Comparison of ENCODE assay signal across 9 mouse cellular contexts in the genomic region with DNA sequence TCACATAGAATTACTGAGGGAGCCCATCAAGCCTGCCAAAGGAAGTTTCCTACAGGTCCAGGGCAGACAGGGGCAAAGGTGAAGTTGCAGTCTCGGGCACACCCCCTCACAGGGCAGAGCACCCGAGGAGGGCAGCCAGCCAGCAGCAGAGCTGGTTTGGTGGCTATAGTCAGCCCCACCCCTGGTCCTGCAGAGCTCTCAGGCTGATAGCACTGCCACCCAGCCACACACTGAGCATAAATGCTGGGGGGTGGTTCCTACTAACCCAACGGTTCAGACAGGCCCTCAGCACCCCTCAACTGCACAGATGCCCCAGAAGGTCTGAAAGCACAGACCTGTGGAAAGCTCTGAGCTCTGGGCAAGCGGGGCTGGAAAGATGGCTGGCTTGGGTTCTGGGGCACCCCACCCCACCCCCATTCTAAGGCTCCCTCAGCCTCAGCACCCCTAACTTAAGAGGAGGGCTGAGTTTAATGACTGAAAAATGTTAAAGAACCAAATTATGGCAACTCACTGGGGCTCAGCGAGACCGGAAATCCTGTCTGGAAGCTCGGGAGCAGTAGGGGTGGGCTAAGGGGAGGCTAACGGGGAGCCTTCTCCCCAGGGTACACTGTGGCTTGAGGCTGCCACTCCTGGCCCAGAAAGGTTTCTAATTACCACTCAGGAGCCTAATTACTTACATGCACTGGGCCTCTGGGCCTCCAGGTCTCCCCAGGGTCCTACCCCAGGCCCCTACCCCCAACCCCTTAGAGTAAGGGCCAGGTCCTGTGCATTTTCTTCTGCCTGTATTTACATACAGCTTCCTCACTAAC. TPM values are rescaled to one million over a fixed set of nuclear protein-coding genes. Genes with fewer than 3 reads are reported as not detected.
A peak's percentile ranks its signal among the peaks of the same experiment; 100 is the strongest.
DNase-seq lines count a peak whose midpoint lies in the region; ATAC-seq lines count a peak whose summit lies in the region.
"Had no signal": no experiment of that assay in that cellular context is flagged by ENCODE, and none has a peak within 500 bp of the region (broad histone marks: within the 10 kb centered on the region; RNA-seq: fewer than 3 reads in every experiment).

No protein-coding gene starts in this region.

- no peaks in the 10 kb centered on the region for H3K27me3 ChIP-seq in forebrain, embryonic 15.5 days
- no peaks in the 10 kb centered on the region for H3K27me3 ChIP-seq in lung, embryonic 16.5 days (ENCODE audit: control insufficient read depth, insufficient read depth, low read depth, low read length)

- no peaks in the 10 kb centered on the region; the same call in 1 of the 2 replicates for H3K36me3 ChIP-seq in forebrain, embryonic 15.5 days
- H3K36me3 ChIP-seq in lung, embryonic 16.5 days (ENCODE audit: control insufficient read depth, insufficient read depth, low read length) = peaks cover 5% of the 10 kb centered on the region

- WGBS in forebrain, embryonic 15.5 days = 47% methylated on average over 8 of the region's 8 CpGs
- 21% methylated on average over 8 of the region's 8 CpGs for WGBS in lung, embryonic 16.5 days

- no peak overlapping the region for H3K4me3 ChIP-seq in forebrain, embryonic 15.5 days
- H3K4me3 ChIP-seq in lung, embryonic 16.5 days (ENCODE audit: low read length) = peak overlapping the region; percentile 7; the same call in 1 of the 2 replicates

- 0 out of 2 replicates have a peak overlapping the region, but pooled peaks have one; percentile 8 for H3K27ac ChIP-seq in forebrain, embryonic 15.5 days (replicated peaks)
- H3K27ac ChIP-seq in lung, embryonic 16.5 days (ENCODE audit: low read length) = peak overlapping the region; percentile 95

- intact Hi-C loops in heart, postnatal 25 days (cut with DNase I) = no loop called here

- no peaks in the 10 kb centered on the region for H3K9me3 ChIP-seq in forebrain, embryonic 15.5 days
- no peaks in the 10 kb centered on the region for H3K9me3 ChIP-seq in lung, embryonic 16.5 days (ENCODE audit: control insufficient read depth, low read length)

- no peak for ATAC-seq in forebrain, embryonic 15.5 days (replicated peaks)
- peak; percentile 59 for ATAC-seq in lung, embryonic 16.5 days (ENCODE audit: low read depth)

- peak; percentile 50 to 68 for DNase-seq in heart, adult 18-20 months
- DNase-seq in heart, postnatal 25 days (ENCODE audit: low spot score) = no peak
- peak; percentile 91 for DNase-seq in kidney, adult 9 months
- peak; percentile 64 to 87 for DNase-seq in spleen, postnatal 10 days (ENCODE audit: low spot score in 2 of 2)
- no peak for DNase-seq in frontal cortex, postnatal 14 days (ENCODE audit: low spot score in 2 of 2)
- DNase-seq in layer of hippocampus, adult 8-10 months (ENCODE audit: low spot score in 2 of 2) = no peak

- peaks cover 78% of the 10 kb centered on the region for H3K4me1 ChIP-seq in forebrain, embryonic 15.5 days
- peaks cover 59% of the 10 kb centered on the region for H3K4me1 ChIP-seq in lung, embryonic 16.5 days (replicated peaks; ENCODE audit: control insufficient read depth, insufficient read depth, low read length)

- no peak overlapping the region for H3K4me2 ChIP-seq in forebrain, embryonic 15.5 days (replicated peaks)
- peak overlapping the region; percentile 47 for H3K4me2 ChIP-seq in lung, embryonic 16.5 days (ENCODE audit: low read depth, low read length)

- peak overlapping the region; percentile 11; the same call in 1 of the 2 replicates for H3K9ac ChIP-seq in forebrain, embryonic 15.5 days (replicated peaks)
- peak overlapping the region; percentile 53 for H3K9ac ChIP-seq in lung, embryonic 16.5 days (ENCODE audit: low read length)

RNA-seq across cellular contexts. Expression of gene Csk, which starts 14.6 kb away (rescaled TPM):
- total RNA-seq in heart, adult 18-20 months (2021) = 10 to 100 TPM; 23.7 to 30.6 TPM
- total RNA-seq in heart, postnatal 25 days (2021) = 10 to 100 TPM; 23.5 to 27.4 TPM
- 37.4 and 41.7 TPM in 2 replicates for polyA plus RNA-seq in forebrain, embryonic 15.5 days (2015; fragmentation: Nextera tagmentation; extraction: Ambion mirVana)
- polyA plus RNA-seq in lung, embryonic 16.5 days (2015; fragmentation: Nextera tagmentation; extraction: Ambion mirVana) = 25.5 and 27.8 TPM in 2 replicates
- 10 to 100 TPM; 38.4 to 46.7 (median 43.0) TPM for total RNA-seq in layer of hippocampus, adult 8-10 months (2022)

RNA-seq across cellular contexts. Expression of gene Lman1l, which starts 18.3 kb away (rescaled TPM):
- total RNA-seq in heart, adult 18-20 months (2021) = under 1 TPM; 0.15 to 0.23 TPM
- total RNA-seq in heart, postnatal 25 days (2021) = not detected
- polyA plus RNA-seq in forebrain, embryonic 15.5 days (2015; fragmentation: Nextera tagmentation; extraction: Ambion mirVana) = not detected in 2 replicates
- not detected in 2 replicates for polyA plus RNA-seq in lung, embryonic 16.5 days (2015; fragmentation: Nextera tagmentation; extraction: Ambion mirVana)
- total RNA-seq in layer of hippocampus, adult 8-10 months (2022) = not detected
- total RNA-seq: left cerebral cortex, postnatal 10 days had no signal

RNA-seq across cellular contexts. Expression of gene Cplx3, which starts 32.8 kb away (rescaled TPM):
- total RNA-seq in heart, adult 18-20 months (2021) = not detected
- not detected for total RNA-seq in heart, postnatal 25 days (2021)
- 0.45 TPM in 1 of 2 replicates, not detected in the other for polyA plus RNA-seq in forebrain, embryonic 15.5 days (2015; fragmentation: Nextera tagmentation; extraction: Ambion mirVana)
- not detected in 2 replicates for polyA plus RNA-seq in lung, embryonic 16.5 days (2015; fragmentation: Nextera tagmentation; extraction: Ambion mirVana)
- total RNA-seq in layer of hippocampus, adult 8-10 months (2022) = 1 to 10 TPM; 3.5 to 6.1 (median 4.1) TPM

RNA-seq across cellular contexts. Expression of gene Cyp1a2, which starts 44.6 kb away (rescaled TPM):
- not detected for total RNA-seq in heart, adult 18-20 months (2021)
- total RNA-seq in heart, postnatal 25 days (2021) = not detected
- polyA plus RNA-seq in forebrain, embryonic 15.5 days (2015; fragmentation: Nextera tagmentation; extraction: Ambion mirVana) = not detected in 2 replicates
- not detected in 2 replicates for polyA plus RNA-seq in lung, embryonic 16.5 days (2015; fragmentation: Nextera tagmentation; extraction: Ambion mirVana)
- not detected for total RNA-seq in layer of hippocampus, adult 8-10 months (2022)
- total RNA-seq: left cerebral cortex, postnatal 10 days had no signal

RNA-seq across cellular contexts. Expression of gene Cyp1a1, which starts 48.9 kb away (rescaled TPM):
- under 1 TPM; 0.15 to 0.39 TPM for total RNA-seq in heart, adult 18-20 months (2021)
- total RNA-seq in heart, postnatal 25 days (2021) = under 1 TPM in 1 of 2 experiments, not detected in 1; 0.08 TPM
- polyA plus RNA-seq in forebrain, embryonic 15.5 days (2015; fragmentation: Nextera tagmentation; extraction: Ambion mirVana) = 0.06 and 0.20 TPM in 2 replicates
- 0.13 TPM in 1 of 2 replicates, not detected in the other for polyA plus RNA-seq in lung, embryonic 16.5 days (2015; fragmentation: Nextera tagmentation; extraction: Ambion mirVana)
- total RNA-seq in layer of hippocampus, adult 8-10 months (2022) = under 1 TPM in 3 of 4 experiments, not detected in 1; 0.12 to 0.36 (median 0.32) TPM

Comparison
In these comparisons a context has a peak if more than half of its experiments do, and no peak if none do; other contexts are left out.
1. DNase-seq: peak in heart, adult 18-20 months (2 of 2), kidney, adult 9 months (single experiment) and spleen, postnatal 10 days (2 of 2); none in heart, postnatal 25 days (single experiment), frontal cortex, postnatal 14 days (0 of 2) and layer of hippocampus, adult 8-10 months (0 of 2).
2. RNA of gene Cplx3, which starts 32.8 kb away (total RNA-seq): 3.5 to 6.1 TPM in layer of hippocampus, adult 8-10 months; not detected in heart, adult 18-20 months and not detected in heart, postnatal 25 days; every median in the first group is over 4 times any median in the second.